Mouse (Mus musculus): Measurements from ENCODE around the gene Hivep3. TPM values are rescaled to one million over a fixed set of nuclear protein-coding genes. Genes with fewer than 3 reads are reported as not detected.

Hivep3 gene
- polyA plus RNA-seq, 1 experiment from 2014 or later: 8.2 TPM

DNA sequence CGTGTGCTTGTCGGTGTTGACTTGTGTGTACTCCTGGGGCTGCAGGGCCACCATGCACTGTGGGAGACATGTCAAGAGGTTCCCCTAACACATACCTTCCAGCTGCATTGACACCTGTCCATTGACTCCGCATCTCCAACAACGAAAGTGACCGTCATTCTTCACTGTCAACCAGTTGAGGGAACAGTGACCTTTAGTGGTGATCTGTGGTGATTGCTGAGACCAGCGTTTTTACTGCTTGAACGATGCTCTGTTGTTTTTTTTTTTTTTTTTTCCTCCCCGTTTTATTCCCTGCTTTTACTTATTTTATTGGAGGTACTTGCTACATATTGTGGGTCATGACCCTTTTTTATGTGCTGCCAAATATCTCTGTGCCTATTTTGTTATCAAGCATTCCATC lies 323.9 kb downstream of the Hivep3 start:
- no peaks in the 10 kb centered on the region for H3K27me3 ChIP-seq (replicated peaks; ENCODE audit: control insufficient read depth, insufficient read depth, low read length)
- no peak overlapping the region for H3K4me3 ChIP-seq (ENCODE audit: low read depth, low read length)
- no peak for ATAC-seq (ENCODE audit: low read depth)
- WGBS: 81% methylated on average over 8 of the region's 8 CpGs
- H3K36me3 ChIP-seq (ENCODE audit: control insufficient read depth, insufficient read depth, low read length): no peaks in the 10 kb centered on the region
- no peaks in the 10 kb centered on the region for H3K9me3 ChIP-seq (ENCODE audit: control insufficient read depth, low read length)
- no peak for DNase-seq (ENCODE audit: low spot score)
- H3K9ac ChIP-seq (ENCODE audit: low read depth, low read length): no peak overlapping the region
- H3K4me2 ChIP-seq (ENCODE audit: low read depth, low read length): no peak overlapping the region
- no peak overlapping the region for H3K27ac ChIP-seq (replicated peaks; ENCODE audit: low read depth, low read length)
- no peaks in the 10 kb centered on the region for H3K4me1 ChIP-seq (ENCODE audit: control insufficient read depth, insufficient read depth, low read length)

DNA sequence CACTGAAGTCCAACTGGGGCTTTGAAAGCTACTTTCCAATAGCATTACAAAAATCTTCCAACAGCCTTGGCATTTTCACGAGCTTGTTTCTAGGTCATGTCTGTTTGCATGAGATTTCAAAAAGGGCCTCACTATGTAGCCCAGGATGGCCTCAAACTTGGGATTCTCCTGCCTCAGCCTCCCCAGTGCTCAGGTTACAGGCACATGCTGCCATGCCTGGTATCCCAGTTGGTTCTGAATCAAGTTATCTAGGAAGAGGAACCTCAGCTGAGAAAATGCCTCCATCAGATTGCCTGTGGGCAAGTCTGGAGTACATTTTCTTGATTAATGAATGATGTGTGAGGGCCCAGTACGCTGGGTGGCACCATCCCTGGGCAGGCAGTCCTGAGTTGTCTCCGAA lies 324.6 kb downstream of the Hivep3 start:
- ATAC-seq (ENCODE audit: low read depth) (no peak), DNase-seq (ENCODE audit: low spot score) (no peak)
- Histone ChIP-seq H3K9ac (ENCODE audit: low read depth, low read length) (no peak overlapping the region), H3K4me1 (ENCODE audit: control insufficient read depth, insufficient read depth, low read length) (no peaks in the 10 kb centered on the region), H3K27ac (replicated peaks; ENCODE audit: low read depth, low read length) (no peak overlapping the region), H3K36me3 (ENCODE audit: control insufficient read depth, insufficient read depth, low read length) (no peaks in the 10 kb centered on the region), H3K4me2 (ENCODE audit: low read depth, low read length) (no peak overlapping the region), H3K4me3 (ENCODE audit: low read depth, low read length) (no peak overlapping the region), H3K27me3 (replicated peaks; ENCODE audit: control insufficient read depth, insufficient read depth, low read length) (no peaks in the 10 kb centered on the region), H3K9me3 (ENCODE audit: control insufficient read depth, low read length) (no peaks in the 10 kb centered on the region)
- 81% methylated on average over 3 of the region's 3 CpGs for WGBS

DNA sequence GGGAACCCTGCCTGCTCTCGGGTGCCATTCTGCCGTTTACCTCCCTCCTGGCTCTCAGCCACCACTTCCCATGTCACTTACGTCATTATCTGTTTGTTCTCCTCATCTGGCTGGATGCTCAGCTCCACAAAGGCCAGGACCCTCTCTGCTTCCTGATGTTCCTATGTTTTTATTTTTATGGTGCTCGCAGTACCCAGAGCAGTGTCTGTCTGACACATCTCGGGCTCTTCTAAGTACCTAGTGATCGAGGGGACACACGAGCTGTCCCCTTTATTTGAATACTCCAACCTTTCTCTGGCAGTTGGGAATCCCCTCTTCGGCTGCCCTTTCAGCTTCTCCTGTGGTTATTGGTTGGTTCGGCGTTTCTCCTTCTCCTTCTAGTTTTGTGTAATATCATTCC lies 325.2 kb downstream of the Hivep3 start:
- no peak for DNase-seq (ENCODE audit: low spot score)
- H3K9ac ChIP-seq (ENCODE audit: low read depth, low read length): no peak overlapping the region
- H3K4me2 ChIP-seq (ENCODE audit: low read depth, low read length): no peak overlapping the region
- no peak overlapping the region for H3K27ac ChIP-seq (replicated peaks; ENCODE audit: low read depth, low read length)
- no peak for ATAC-seq (ENCODE audit: low read depth)
- no peaks in the 10 kb centered on the region for H3K9me3 ChIP-seq (ENCODE audit: control insufficient read depth, low read length)
- H3K36me3 ChIP-seq (ENCODE audit: control insufficient read depth, insufficient read depth, low read length): no peaks in the 10 kb centered on the region
- no peaks in the 10 kb centered on the region for H3K27me3 ChIP-seq (replicated peaks; ENCODE audit: control insufficient read depth, insufficient read depth, low read length)
- H3K4me1 ChIP-seq (ENCODE audit: control insufficient read depth, insufficient read depth, low read length): no peaks in the 10 kb centered on the region
- 77% methylated on average over 10 of the region's 10 CpGs for WGBS
- no peak overlapping the region for H3K4me3 ChIP-seq (ENCODE audit: low read depth, low read length)

DNA sequence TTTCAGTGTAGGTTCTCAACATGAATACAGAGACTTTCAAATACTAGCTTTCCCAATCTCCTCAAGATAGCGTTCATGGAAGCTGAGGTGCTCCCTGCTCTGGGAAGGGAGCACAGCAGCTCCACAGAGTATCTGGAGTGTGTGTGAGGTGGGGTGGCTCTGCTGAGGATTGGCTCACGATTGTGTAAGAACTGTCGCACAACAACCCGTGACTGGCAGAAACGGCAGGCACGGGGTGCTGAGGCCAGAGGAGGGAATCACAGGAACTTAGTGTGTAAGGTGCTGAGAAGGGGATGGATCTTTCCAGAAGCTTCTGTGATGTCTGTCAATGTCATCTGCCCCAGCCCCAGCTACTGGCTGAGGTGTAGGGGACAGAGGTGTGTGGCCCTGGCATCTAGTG lies 328.1 kb downstream of the Hivep3 start:
- H3K9ac ChIP-seq (ENCODE audit: low read depth, low read length): no peak overlapping the region
- H3K4me2 ChIP-seq (ENCODE audit: low read depth, low read length): no peak overlapping the region
- no peak for DNase-seq (ENCODE audit: low spot score)
- no peaks in the 10 kb centered on the region for H3K36me3 ChIP-seq (ENCODE audit: control insufficient read depth, insufficient read depth, low read length)
- no peaks in the 10 kb centered on the region for H3K9me3 ChIP-seq (ENCODE audit: control insufficient read depth, low read length)
- H3K4me1 ChIP-seq (ENCODE audit: control insufficient read depth, insufficient read depth, low read length): no peaks in the 10 kb centered on the region
- H3K27me3 ChIP-seq (replicated peaks; ENCODE audit: control insufficient read depth, insufficient read depth, low read length): no peaks in the 10 kb centered on the region
- 84% methylated on average over 6 of the region's 6 CpGs for WGBS
- no peak overlapping the region for H3K27ac ChIP-seq (replicated peaks; ENCODE audit: low read depth, low read length)
- ATAC-seq (ENCODE audit: low read depth): no peak
- no peak overlapping the region for H3K4me3 ChIP-seq (ENCODE audit: low read depth, low read length)

DNA sequence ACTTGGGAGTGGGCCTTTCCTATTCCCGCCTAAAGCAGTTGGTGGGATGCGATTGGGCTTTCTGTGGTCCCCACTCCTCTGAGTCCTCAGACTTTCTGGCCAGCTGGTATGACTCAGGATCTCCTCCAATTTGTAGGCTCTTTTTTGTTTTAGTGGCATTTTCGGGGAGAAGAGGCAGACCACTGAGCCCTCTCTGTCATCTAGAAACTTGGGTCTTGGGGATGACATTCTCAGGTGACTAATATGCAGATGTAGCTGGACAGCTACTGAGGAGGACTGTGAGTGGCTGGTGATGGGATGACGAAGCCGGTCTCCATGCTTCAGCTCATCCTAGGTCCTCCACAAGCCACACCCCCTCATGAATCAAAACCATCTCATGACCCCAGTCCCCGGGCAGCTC lies 328.6 kb downstream of the Hivep3 start:
- no peak overlapping the region for H3K4me2 ChIP-seq (ENCODE audit: low read depth, low read length)
- H3K4me3 ChIP-seq (ENCODE audit: low read depth, low read length): no peak overlapping the region
- no peaks in the 10 kb centered on the region for H3K36me3 ChIP-seq (ENCODE audit: control insufficient read depth, insufficient read depth, low read length)
- DNase-seq (ENCODE audit: low spot score) (no peak), ATAC-seq (ENCODE audit: low read depth) (no peak)
- H3K9ac ChIP-seq (ENCODE audit: low read depth, low read length): no peak overlapping the region
- H3K27ac ChIP-seq (replicated peaks; ENCODE audit: low read depth, low read length): no peak overlapping the region
- no peaks in the 10 kb centered on the region for H3K9me3 ChIP-seq (ENCODE audit: control insufficient read depth, low read length)
- H3K4me1 ChIP-seq (ENCODE audit: control insufficient read depth, insufficient read depth, low read length): no peaks in the 10 kb centered on the region
- no peaks in the 10 kb centered on the region for H3K27me3 ChIP-seq (replicated peaks; ENCODE audit: control insufficient read depth, insufficient read depth, low read length)
- WGBS: 76% methylated on average over 6 of the region's 6 CpGs

DNA sequence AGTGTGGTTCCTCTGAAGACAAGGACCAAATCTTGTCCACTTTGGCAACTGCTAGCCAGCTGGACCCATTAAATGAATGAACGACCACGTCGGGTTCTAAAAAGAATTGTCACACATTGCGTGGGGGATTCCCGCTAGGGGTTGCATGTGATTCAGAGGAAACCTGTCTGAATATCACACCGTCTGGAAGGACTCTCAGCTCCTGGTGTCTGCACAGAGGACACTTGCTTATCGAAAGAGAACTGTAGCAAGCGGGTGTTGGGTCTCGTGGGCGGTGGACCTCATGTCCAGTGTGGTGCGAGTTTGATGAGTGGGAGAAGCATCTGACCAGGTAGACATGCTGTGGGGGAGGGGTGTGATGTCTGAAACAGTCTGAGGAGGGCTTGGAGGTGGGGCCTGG lies 329.2 kb downstream of the Hivep3 start:
- H3K4me3 ChIP-seq (ENCODE audit: low read depth, low read length): no peak overlapping the region
- no peak overlapping the region for H3K27ac ChIP-seq (replicated peaks; ENCODE audit: low read depth, low read length)
- H3K4me2 ChIP-seq (ENCODE audit: low read depth, low read length): no peak overlapping the region
- H3K9me3 ChIP-seq (ENCODE audit: control insufficient read depth, low read length): no peaks in the 10 kb centered on the region
- H3K36me3 ChIP-seq (ENCODE audit: control insufficient read depth, insufficient read depth, low read length): no peaks in the 10 kb centered on the region
- H3K27me3 ChIP-seq (replicated peaks; ENCODE audit: control insufficient read depth, insufficient read depth, low read length): no peaks in the 10 kb centered on the region
- H3K9ac ChIP-seq (ENCODE audit: low read depth, low read length): no peak overlapping the region
- no peak for ATAC-seq (ENCODE audit: low read depth)
- no peak for DNase-seq (ENCODE audit: low spot score)
- WGBS: 88% methylated on average over 11 of the region's 11 CpGs
- no peaks in the 10 kb centered on the region for H3K4me1 ChIP-seq (ENCODE audit: control insufficient read depth, insufficient read depth, low read length)

DNA sequence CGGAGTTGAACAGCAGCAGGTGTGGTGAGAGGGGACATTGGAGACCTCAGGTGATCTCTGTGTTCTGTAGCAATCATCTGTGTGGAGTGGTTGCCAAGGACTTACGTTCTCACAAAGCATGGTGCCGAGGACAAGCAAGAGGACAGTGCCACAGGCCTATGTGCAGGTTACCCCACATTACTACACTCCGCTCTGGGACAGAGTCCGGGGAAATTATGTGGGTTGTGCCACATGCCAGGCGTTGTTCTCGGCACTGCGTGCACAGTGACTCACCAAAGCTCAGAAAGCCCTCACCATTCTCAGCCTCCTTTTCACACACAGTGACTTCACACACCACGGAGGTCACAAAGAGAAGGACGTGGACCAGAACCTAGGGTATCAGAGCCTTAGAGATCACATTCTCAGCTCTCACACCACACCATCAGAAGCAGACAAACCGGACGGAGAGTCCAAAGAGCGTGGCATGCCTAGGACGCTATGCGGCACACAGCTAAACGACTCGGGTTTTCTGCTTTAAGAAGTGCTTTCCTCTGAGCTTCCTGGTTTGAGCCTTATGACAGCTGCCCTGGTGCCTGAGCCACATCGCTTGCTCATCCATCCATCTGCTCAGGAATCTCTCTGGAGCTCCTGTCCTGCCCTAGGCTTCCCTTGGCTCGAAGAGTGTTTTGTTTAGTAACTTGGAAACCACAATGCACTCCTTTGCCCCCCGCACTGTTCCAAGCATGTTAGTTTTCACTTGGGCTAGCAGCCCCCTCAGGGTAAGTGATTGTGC lies 330.0 kb downstream of the Hivep3 start:
- DNase-seq (ENCODE audit: low spot score) (no peak), ATAC-seq (ENCODE audit: low read depth) (no peak)
- no peaks in the 10 kb centered on the region for H3K4me1 ChIP-seq (ENCODE audit: control insufficient read depth, insufficient read depth, low read length)
- no peak overlapping the region for H3K4me2 ChIP-seq (ENCODE audit: low read depth, low read length)
- no peaks in the 10 kb centered on the region for H3K9me3 ChIP-seq (ENCODE audit: control insufficient read depth, low read length)
- 89% methylated on average over 20 of the region's 20 CpGs for WGBS
- no peak overlapping the region for H3K4me3 ChIP-seq (ENCODE audit: low read depth, low read length)
- H3K27me3 ChIP-seq (replicated peaks; ENCODE audit: control insufficient read depth, insufficient read depth, low read length): no peaks in the 10 kb centered on the region
- no peak overlapping the region for H3K27ac ChIP-seq (replicated peaks; ENCODE audit: low read depth, low read length)
- no peaks in the 10 kb centered on the region for H3K36me3 ChIP-seq (ENCODE audit: control insufficient read depth, insufficient read depth, low read length)
- H3K9ac ChIP-seq (ENCODE audit: low read depth, low read length): no peak overlapping the region

DNA sequence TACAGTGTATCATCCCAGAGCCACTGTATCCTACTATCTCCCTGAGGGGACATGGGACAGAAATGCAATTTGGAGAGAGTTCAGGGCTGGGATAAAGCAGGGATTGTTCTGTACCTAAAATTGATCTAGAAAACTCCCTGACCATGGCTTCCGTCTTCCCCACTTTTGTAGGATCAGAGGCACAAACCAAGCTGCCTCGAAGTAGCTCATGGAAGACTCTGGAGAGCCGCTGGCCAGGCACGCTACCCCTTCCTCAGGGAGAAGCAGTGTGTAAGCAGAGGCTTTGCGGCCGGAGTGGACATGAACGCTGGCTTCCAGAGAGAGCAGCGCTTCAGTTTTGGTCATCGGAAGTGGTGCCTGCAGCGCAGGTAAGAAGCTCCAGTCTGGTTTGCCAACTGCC lies 331.1 kb downstream of the Hivep3 start, which contains the start of gene AL607142.1:
Gene AL607142.1, plus strand, starts transcription at position 301 of the 400 bp plus-strand sequence.
- WGBS: 83% methylated on average over 10 of the region's 10 CpGs
- no peak within 1 kb of the TSS for H3K9ac ChIP-seq (ENCODE audit: low read depth, low read length)
- no peak within 1 kb of the TSS for H3K4me3 ChIP-seq (ENCODE audit: low read depth, low read length)
- no peaks in the 10 kb centered on the region for H3K9me3 ChIP-seq (ENCODE audit: control insufficient read depth, low read length)
- DNase-seq (ENCODE audit: low spot score): no peak
- no peak within 1 kb of the TSS for H3K27ac ChIP-seq (replicated peaks; ENCODE audit: low read depth, low read length)
- no peak within 1 kb of the TSS for H3K4me2 ChIP-seq (ENCODE audit: low read depth, low read length)
- no peaks in the 10 kb centered on the region for H3K27me3 ChIP-seq (replicated peaks; ENCODE audit: control insufficient read depth, insufficient read depth, low read length)
- H3K36me3 ChIP-seq (ENCODE audit: control insufficient read depth, insufficient read depth, low read length): no peaks in the 10 kb centered on the region
- ATAC-seq (ENCODE audit: low read depth): no peak
- no peaks in the 10 kb centered on the region for H3K4me1 ChIP-seq (ENCODE audit: control insufficient read depth, insufficient read depth, low read length)
